Mouse (Mus musculus) cortical plate, adult 2 months (tissue): ENCODE measurements around the gene Pax1.

ENCODE experiments used
- CTCF ChIP-seq: fragments of 200-500 bp; IDR thresholded peaks from 2 replicates; pipeline ENCODE4 v1.5.1; 2011; ENCODE audit warnings: mild to moderate bottlenecking, control low read depth, low read length; ENCODE audit not compliant: insufficient read depth; ENCODE audit errors: extremely low read depth
- POLR2A ChIP-seq: fragments of 200-500 bp; IDR thresholded peaks from 2 replicates; pipeline ENCODE4 v1.6.1; 2011; ENCODE audit warnings: mild to moderate bottlenecking, low read length, control low read depth; ENCODE audit not compliant: insufficient read depth; ENCODE audit errors: extremely low read depth

GRCm38 (mm10) chr2:147338729-147339128 lies 23.0 kb upstream of the Pax1 start:
- TF ChIP-seq CTCF: no peak
- TF ChIP-seq POLR2A: no peak
